8 mouse cellular contexts compared by ENCODE assay signal in genomic region chr6:125380372-125381360, GRCm38 (mm10). TPM values are rescaled to one million over a fixed set of nuclear protein-coding genes. Genes with fewer than 3 reads are reported as not detected.
DNase-seq lines count a peak whose midpoint lies in the region; ATAC-seq and TF ChIP-seq lines count a peak whose summit lies in the region.

Gene Plekhg6, minus strand, starts transcription at chr6:125380793.

- H3K27ac ChIP-seq in heart, embryonic 13.5 days (replicated peaks), result no peak within 1 kb of the TSS
- no peak within 1 kb of the TSS for H3K27ac ChIP-seq in forebrain, embryonic 13.5 days
- H3K27ac ChIP-seq in kidney, postnatal 0 days, result peak within 1 kb of the TSS; percentile 36; the same call in 1 of the 2 replicates

- H3K9me3 ChIP-seq in heart, embryonic 13.5 days, result no peaks in the 10 kb centered on the region
- no peaks in the 10 kb centered on the region for H3K9me3 ChIP-seq in forebrain, embryonic 13.5 days (replicated peaks)
- no peaks in the 10 kb centered on the region for H3K9me3 ChIP-seq in kidney, postnatal 0 days (replicated peaks; ENCODE audit: low read length)

- H3K9ac ChIP-seq in heart, embryonic 13.5 days, result peak within 1 kb of the TSS; percentile 68
- peak within 1 kb of the TSS; percentile 43; the same call in 1 of the 2 replicates for H3K9ac ChIP-seq in forebrain, embryonic 13.5 days
- H3K9ac ChIP-seq in kidney, postnatal 0 days (ENCODE audit: low read depth, low read length), result peak within 1 kb of the TSS; percentile 60

- H3K4me3 ChIP-seq in heart, embryonic 13.5 days, result peak within 1 kb of the TSS; percentile 46
- H3K4me3 ChIP-seq in forebrain, embryonic 13.5 days, result peak within 1 kb of the TSS; percentile 27
- peak within 1 kb of the TSS; percentile 39 for H3K4me3 ChIP-seq in kidney, postnatal 0 days (replicated peaks; ENCODE audit: low read depth, low read length)

- WGBS in heart, embryonic 13.5 days, result 7% methylated on average over 36 of the region's 40 CpGs
- 12% methylated on average over 30 of the region's 40 CpGs for WGBS in forebrain, embryonic 13.5 days
- WGBS in kidney, postnatal 0 days, result 6% methylated on average over 39 of the region's 40 CpGs

- no peak for ATAC-seq in heart, embryonic 13.5 days (ENCODE audit: extremely low read depth, insufficient number of reproducible peaks, low FRiP score, low TSS enrichment)
- ATAC-seq in forebrain, embryonic 13.5 days, result no peak
- ATAC-seq in kidney, postnatal 0 days (replicated peaks; ENCODE audit: low FRiP score, low read depth), result peak; percentile 61; the same call in 1 of the 2 replicates
- ATAC-seq in activated CD4-positive, CD25-positive, alpha-beta regulatory T cell, adult 4 months, result no peak
- no peak for ATAC-seq in cerebellum, adult (ENCODE audit: insufficient number of reproducible peaks, low FRiP score, low TSS enrichment)

- DNase-seq in heart, adult 18-20 months, result no peak
- DNase-seq in kidney, postnatal 0 days (ENCODE audit: low spot score), result peak; percentile 54
- DNase-seq in lung, postnatal 10 days, result peak; percentile 62
- no peak for DNase-seq in spleen, postnatal 36 days (ENCODE audit: low spot score in 2 of 2)

- no peaks in the 10 kb centered on the region for H3K36me3 ChIP-seq in heart, embryonic 13.5 days
- no peaks in the 10 kb centered on the region for H3K36me3 ChIP-seq in forebrain, embryonic 13.5 days (ENCODE audit: poor library complexity, severe bottlenecking)
- H3K36me3 ChIP-seq in kidney, postnatal 0 days (ENCODE audit: insufficient read depth, low read length), result no peaks in the 10 kb centered on the region

- H3K4me1 ChIP-seq in heart, embryonic 13.5 days, result peaks cover 37% of the 10 kb centered on the region
- peaks cover 16% of the 10 kb centered on the region for H3K4me1 ChIP-seq in forebrain, embryonic 13.5 days
- peaks cover 24% of the 10 kb centered on the region for H3K4me1 ChIP-seq in kidney, postnatal 0 days (replicated peaks; ENCODE audit: insufficient read depth, low read length)

- peak; percentile 36 for TF ChIP-seq CTCF in kidney, postnatal 0 days (IDR thresholded peaks at IDR 0.05; ENCODE audit: low read depth)

- H3K27me3 ChIP-seq in heart, embryonic 13.5 days (replicated peaks), result peaks cover 86% of the 10 kb centered on the region
- H3K27me3 ChIP-seq in forebrain, embryonic 13.5 days, result peaks cover 63% of the 10 kb centered on the region
- no peaks in the 10 kb centered on the region for H3K27me3 ChIP-seq in kidney, postnatal 0 days (ENCODE audit: insufficient read depth, low read length)

- peak within 1 kb of the TSS; percentile 73 for H3K4me2 ChIP-seq in heart, embryonic 13.5 days
- H3K4me2 ChIP-seq in forebrain, embryonic 13.5 days, result peak within 1 kb of the TSS; percentile 58
- H3K4me2 ChIP-seq in kidney, postnatal 0 days (ENCODE audit: low read length), result peak within 1 kb of the TSS; percentile 88

RNA-seq across cellular contexts. Expression of gene Plekhg6, which starts in this region (rescaled TPM):
- polyA plus RNA-seq in heart, embryonic 13.5 days (2015; fragmentation: Nextera tagmentation; extraction: Ambion mirVana), result 0.10 and 0.11 TPM in 2 replicates
- total RNA-seq in heart, adult 18-20 months (2021), result not detected
- 0.08 and 0.09 TPM in 2 replicates for polyA plus RNA-seq in forebrain, embryonic 13.5 days (2015; fragmentation: Nextera tagmentation; extraction: Ambion mirVana)
- polyA plus RNA-seq in kidney, postnatal 0 days (2015; fragmentation: Nextera tagmentation; extraction: Ambion mirVana), result 3.1 and 3.4 TPM in 2 replicates
- not detected for polyA plus RNA-seq in activated CD4-positive, CD25-positive, alpha-beta regulatory T cell, adult 4 months (2017; shearing (Covaris generic))

Comparison
In these comparisons a context has a peak if more than half of its experiments do, and no peak if none do; other contexts are left out.
1. DNase-seq: peak in kidney, postnatal 0 days (single experiment) and lung, postnatal 10 days (single experiment); none in heart, adult 18-20 months (0 of 2) and spleen, postnatal 36 days (0 of 2).
2. Peak in every context shown above with its lines, with median percentiles within 50 percentile points of each other: H3K4me2 ChIP-seq, H3K4me3 ChIP-seq and H3K9ac ChIP-seq.